Mouse (Mus musculus): ENCODE measurements around the gene S1pr5.

GRCm38 (mm10) chr9:21223906-21224305 lies 24.3 kb downstream of the S1pr5 start:
- TF ChIP-seq EP300 (IDR thresholded peaks at IDR 0.05; ENCODE audit: insufficient read depth, low read depth, low read length) (no peak), POLR2A (IDR thresholded peaks at IDR 0.05; ENCODE audit: insufficient read depth, low read length) (peak; percentile 61)

Data from ES-Bruce4 (cell line).